Mouse (Mus musculus) heart, postnatal 4 days (tissue): ENCODE data around the gene Tnni3k. TPM values are rescaled to one million over a fixed set of nuclear protein-coding genes. Genes with fewer than 3 reads are reported as not detected.

Source experiments
- DNase-seq: peaks from one replicate; pipeline ENCODE4 v3.0.0; 2021
- total RNA-seq, 2 experiments: library from RNA; stranded (reverse); gene quantifications; 2 replicates each; pipeline ENCODE4 v1.2.3; 2021

The Tnni3k gene
- total RNA-seq, result 100 to 1,000 TPM; 116 to 120 TPM

- DNase-seq, result peak; percentile 56
Measured at GRCm38 (mm10) chr3:155055231-155055916, at the start of gene Tnni3k. TSS of gene Tnni3k (minus strand) at chr3:155055407.

- DNase-seq, result no peak
Measured at GRCm38 (mm10) chr3:155099266-155099665, 44.1 kb upstream of the Tnni3k start.

GRCm38 (mm10) chr3:155093116-155093956, 38.1 kb upstream of the Tnni3k start, which contains the start of the genes Fpgt and Lrriq3:
TSS of gene Fpgt (minus strand) at chr3:155093403.
TSS of gene Lrriq3 (plus strand) at chr3:155093434.
- peak; percentile 93 for DNase-seq

GRCm38 (mm10) chr3:155092081-155092480, 36.9 kb upstream of the Tnni3k start:
- DNase-seq, result no peak

- no peak for DNase-seq
Measured at GRCm38 (mm10) chr3:155077908-155078307, 22.7 kb upstream of the Tnni3k start.

DNA sequence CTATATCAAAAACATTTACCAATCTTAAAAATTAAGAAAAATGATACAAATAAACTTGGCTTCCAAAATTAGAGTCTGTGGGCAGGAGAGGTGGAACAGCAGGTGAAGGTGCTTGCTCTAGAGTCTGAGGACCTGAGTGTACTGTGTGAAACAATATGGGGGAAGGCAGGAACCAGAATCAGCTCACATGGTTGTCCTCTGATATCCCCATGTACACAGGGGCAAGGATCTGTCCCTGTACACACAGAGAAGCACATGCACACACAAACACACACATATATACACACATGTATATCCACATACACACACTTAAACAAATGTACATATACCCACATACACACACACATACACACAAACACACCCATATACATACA, 4.2 kb upstream of the Tnni3k start:
- no peak for DNase-seq

DNA sequence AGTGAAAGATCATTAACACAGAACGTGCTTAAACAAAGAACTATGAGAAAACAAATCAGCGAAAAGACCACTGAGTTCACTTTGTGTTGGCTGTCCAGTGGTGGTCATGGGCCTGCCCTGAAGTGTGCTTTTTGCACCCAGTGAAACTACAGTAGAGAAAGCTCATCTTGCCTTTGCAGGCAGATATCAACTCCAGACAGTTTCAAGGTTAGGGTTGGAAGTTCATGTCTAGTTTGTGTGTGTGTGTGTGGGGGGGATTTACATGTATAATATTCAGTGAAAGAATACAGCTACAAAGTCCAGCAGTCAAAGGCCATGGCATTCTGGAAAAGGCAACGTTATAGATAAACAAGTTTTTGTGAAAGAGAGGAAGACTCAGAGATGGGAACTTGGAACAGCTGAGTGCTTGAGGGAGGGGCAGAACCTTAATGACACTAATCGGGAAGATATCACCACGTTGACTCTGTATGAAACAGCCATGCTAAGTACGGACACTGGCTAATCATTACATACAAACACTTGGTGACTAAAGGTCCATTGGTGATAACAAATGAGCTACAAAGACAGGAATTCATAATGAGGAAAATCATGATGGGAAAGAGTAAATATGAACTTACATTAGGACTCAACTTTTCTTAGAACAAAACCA, 3.7 kb upstream of the Tnni3k start:
- DNase-seq, result no peak

DNA sequence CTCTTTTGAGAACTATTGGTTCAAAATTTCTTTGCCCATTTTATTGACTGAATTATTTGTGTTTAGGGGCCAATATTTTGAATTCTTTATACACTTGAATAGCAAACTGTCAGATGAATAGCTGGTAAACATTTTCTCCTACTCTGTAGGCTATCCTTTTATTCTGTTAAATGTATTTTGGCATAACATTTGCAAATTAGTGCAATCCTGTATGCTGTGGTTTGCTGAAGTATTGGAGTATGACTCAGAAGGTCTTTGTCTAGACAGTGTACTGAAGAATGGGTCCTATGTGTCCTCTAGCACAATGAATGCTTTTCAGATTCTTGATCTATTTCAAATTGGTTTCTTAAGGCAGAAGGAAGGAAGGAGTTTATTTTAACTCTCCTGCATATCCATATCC, 2.4 kb upstream of the Tnni3k start:
- DNase-seq, result no peak

DNA sequence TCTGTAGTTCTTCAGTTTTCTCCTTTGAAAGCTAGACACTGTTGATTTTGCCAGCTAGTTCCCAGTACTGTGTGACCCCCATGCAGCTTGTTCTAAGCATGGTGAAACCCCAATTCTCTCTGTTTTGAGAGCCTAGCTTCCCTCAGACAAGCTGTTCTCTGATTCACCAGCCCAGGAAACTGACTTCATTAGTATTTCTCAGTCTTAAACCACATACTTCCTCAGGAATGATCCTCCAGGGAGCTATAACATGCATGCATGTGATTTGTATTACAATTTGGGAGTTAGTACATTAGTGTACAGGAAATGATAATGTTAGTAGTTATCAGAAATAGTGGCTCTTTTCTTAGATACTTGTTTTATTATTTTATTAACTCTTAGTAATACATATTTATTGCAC, 1.4 kb upstream of the Tnni3k start:
- no peak for DNase-seq

DNA sequence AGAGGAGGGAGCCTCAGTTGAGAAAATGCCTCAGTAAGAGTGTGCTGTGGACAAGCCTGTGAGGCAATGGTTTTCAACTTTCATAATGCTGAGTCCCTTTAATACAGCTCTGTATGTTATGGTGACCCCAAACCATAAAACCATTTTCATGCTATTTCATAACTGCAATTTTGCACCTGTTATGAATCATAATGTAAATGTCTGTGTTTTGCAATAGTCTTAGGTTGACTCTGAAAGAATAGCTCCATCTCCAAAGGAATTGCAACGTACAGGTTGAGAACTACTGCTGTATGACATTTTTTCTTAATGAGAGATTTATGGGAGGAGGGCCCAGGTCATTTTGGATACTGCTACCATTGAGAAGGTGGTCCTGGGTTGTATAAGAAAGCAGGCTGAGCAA, 2.0 kb downstream of the Tnni3k start:
- no peak for DNase-seq

DNA sequence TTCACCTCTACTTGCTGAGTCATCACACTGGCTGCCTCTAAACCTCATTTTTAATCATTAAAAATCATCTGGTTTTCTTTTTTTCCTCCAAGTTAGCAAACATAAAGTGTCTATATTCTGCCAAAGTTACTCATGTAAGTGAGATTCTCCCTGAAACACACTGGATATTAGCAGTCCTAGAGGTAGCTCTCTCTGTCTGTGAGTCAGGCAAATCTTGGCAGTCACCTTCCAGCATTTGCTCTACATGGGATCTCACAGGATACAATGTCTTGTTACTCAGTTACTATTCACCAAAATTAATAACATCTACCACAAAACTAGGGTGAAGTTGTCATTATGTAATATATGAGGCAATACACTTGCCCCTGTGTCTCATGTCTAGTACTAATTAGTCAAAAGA, 3.2 kb downstream of the Tnni3k start:
- DNase-seq, result no peak

DNA sequence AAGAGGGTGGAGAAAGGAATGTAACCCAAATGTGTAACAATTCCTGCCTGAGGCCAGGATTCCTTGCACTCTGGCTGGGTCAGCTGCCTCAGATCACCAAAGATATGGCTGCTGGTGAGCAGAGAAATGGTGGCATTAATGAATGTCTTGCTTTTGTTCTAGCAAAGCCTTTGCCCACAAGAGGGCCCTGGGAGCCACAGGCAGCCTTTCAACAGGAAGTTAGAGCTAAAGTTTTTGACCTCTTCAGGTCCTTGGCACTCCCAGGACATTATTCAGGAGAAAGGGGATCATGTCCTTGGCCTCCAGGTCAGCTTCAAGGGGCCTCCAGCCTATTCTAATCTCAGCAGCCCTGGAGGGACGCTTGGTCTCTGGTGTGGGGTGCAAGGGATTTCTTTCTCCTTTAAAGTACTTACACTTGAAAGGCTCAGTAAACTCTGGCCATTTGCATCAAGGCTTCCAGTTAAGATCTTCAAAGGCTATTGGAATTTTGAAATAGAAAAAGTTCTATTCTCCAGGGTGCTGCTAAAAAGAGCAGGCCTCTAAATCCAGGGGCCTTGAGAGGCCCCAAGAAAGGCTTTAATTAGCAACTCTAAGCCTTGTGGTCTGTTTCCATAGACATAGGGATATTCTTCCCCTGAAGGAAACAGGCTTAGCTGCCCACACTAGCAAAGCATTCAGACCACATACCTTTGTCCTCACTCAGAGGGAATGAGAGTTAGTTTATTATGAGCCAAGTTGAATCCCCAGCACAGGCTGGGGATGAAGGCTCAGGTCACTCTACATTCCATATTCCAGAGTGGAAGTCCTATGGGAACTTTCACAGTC, 16.0 kb downstream of the Tnni3k start:
- peak; percentile 20 for DNase-seq

- DNase-seq, result no peak
Measured at GRCm38 (mm10) chr3:155034323-155034722, 20.9 kb downstream of the Tnni3k start.

DNA sequence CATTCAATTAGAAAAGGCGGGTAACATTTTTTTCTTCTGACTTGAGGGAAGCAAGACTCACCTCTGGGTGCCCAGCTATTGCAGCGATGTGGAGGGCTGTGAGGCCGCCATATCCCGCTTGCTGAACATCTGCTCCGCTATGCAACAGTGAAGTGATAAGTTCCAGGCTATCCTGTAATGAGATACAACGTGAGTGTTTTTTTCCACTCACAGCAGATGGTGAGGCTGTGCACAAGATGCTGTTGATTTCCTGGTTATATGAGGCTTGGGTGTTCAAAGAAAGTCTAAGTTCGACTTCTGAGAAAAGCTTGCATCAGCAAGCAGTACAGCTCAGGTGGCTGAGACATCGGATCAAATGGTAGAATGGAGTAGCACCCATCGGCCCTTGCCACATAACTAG, 25.0 kb downstream of the Tnni3k start:
- no peak for DNase-seq

GRCm38 (mm10) chr3:155002781-155003180, 52.4 kb downstream of the Tnni3k start:
- peak; percentile 15 for DNase-seq

DNA sequence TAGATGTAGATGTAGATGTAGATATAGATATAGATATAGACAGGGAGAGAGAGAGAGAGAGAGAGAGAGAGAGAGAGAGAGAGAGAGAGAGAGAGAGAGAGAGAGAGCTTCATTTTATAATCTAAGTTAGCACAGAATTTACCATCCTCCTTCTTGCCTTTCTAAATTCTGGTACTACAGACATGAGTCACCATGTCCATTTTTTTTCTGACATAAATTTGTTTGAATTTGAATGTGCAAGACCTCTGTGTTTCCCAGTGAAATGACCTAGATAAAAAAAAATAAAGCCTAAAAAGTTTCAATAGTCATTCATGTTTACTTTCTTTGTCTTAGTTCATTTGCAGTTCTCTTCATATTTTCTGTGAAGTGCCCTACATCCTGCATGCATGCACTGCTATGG, 54.2 kb downstream of the Tnni3k start:
- DNase-seq, result no peak

GRCm38 (mm10) chr3:154992678-154993077, 62.5 kb downstream of the Tnni3k start:
- no peak for DNase-seq

DNA sequence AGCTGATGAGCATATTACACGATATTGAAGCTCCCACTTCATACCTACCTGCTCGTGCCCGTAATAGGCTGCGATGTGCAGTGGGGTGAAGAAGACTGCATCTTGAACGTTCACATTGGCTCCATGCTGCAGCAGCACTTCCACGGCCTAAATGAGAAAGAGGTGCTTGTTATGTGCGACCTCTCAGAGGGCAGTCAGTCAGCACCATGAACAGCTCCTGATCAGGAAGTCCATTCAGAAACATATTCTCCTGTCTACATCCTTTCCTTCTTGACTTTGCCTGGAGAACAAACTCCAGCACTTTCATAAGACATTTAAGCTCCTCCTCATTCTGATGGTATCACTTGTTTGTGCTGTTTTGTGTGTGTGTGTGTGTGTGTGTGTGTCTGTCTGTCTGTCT, 76.1 kb downstream of the Tnni3k start:
- DNase-seq, result no peak

GRCm38 (mm10) chr3:154971626-154972025, 83.6 kb downstream of the Tnni3k start:
- no peak for DNase-seq

GRCm38 (mm10) chr3:154970981-154971380, 84.2 kb downstream of the Tnni3k start:
- no peak for DNase-seq

DNA sequence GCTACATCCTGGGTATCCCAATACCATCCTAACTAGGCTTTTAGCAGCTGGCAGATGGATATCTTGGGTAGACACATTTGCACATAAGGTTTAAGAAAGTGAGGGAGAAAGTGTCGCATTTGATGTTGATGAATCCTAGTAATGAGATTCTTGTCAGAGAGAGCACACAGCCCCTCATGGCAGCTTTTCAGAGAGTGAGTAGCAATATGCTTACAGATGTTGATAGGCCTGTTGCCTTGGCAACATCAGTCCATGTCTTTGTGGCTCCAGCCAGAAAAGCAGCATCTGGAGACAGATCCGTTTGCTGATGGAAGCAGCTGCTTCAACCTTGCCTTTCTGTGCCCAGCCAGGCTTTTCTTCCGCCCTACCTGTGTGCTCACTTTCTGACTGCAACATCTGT, 93.9 kb downstream of the Tnni3k start:
- no peak for DNase-seq

- no peak for DNase-seq
Measured at GRCm38 (mm10) chr3:154953088-154953487, 102.1 kb downstream of the Tnni3k start.
